ENCODE assay signal across 8 mouse cellular contexts in genomic region chr5:134668495-134668894, GRCm38 (mm10). TPM values are rescaled to one million over a fixed set of nuclear protein-coding genes. Genes with fewer than 3 reads are reported as not detected.
DNase-seq lines count a peak whose midpoint lies in the region; ATAC-seq lines count a peak whose summit lies in the region.

No protein-coding gene starts in this region.

- no peak overlapping the region for H3K9ac ChIP-seq in heart, embryonic 15.5 days
- H3K9ac ChIP-seq in intestine, embryonic 15.5 days, result no peak overlapping the region

- H3K4me1 ChIP-seq in heart, embryonic 15.5 days (replicated peaks), result no peaks in the 10 kb centered on the region
- H3K4me1 ChIP-seq in intestine, embryonic 15.5 days (replicated peaks), result no peaks in the 10 kb centered on the region

- intact Hi-C loops in heart, postnatal 25 days (cut with DNase I), result loop anchor here (2.0 kb wide), 1 partner anchor 36 kb away; no protein-coding TSS in a partner anchor

- no peak for DNase-seq in heart, postnatal 25 days (ENCODE audit: low spot score)
- DNase-seq in 3T3-L1 (ENCODE audit: low read depth, low spot score), result peak; percentile 49
- peak; percentile 78 for DNase-seq in WW6 (ENCODE audit: low read depth, low spot score)
- DNase-seq in lung, postnatal 4 days, result peak; percentile 61 to 64
- no peak for DNase-seq in Muller cell, postnatal 12 days (ENCODE audit: inconsistent ontology term)
- no peak for DNase-seq in gastrocnemius, postnatal 4 days (ENCODE audit: low spot score in 2 of 2)

- H3K4me2 ChIP-seq in heart, embryonic 15.5 days, result no peak overlapping the region
- H3K4me2 ChIP-seq in intestine, embryonic 15.5 days (replicated peaks), result no peak overlapping the region

- no peak overlapping the region for H3K27ac ChIP-seq in heart, embryonic 15.5 days
- no peak overlapping the region for H3K27ac ChIP-seq in intestine, embryonic 15.5 days

- 46% methylated on average over 8 of the region's 8 CpGs for WGBS in heart, embryonic 15.5 days
- 47% methylated on average over 8 of the region's 8 CpGs for WGBS in intestine, embryonic 15.5 days

- peaks cover 20% of the 10 kb centered on the region for H3K36me3 ChIP-seq in heart, embryonic 15.5 days
- 0 out of 2 replicates have a peak, but pooled peaks cover 8% of the 10 kb centered on the region for H3K36me3 ChIP-seq in intestine, embryonic 15.5 days

- no peaks in the 10 kb centered on the region for H3K27me3 ChIP-seq in heart, embryonic 15.5 days
- H3K27me3 ChIP-seq in intestine, embryonic 15.5 days (replicated peaks), result no peaks in the 10 kb centered on the region

- H3K9me3 ChIP-seq in heart, embryonic 15.5 days (replicated peaks), result no peaks in the 10 kb centered on the region
- H3K9me3 ChIP-seq in intestine, embryonic 15.5 days, result no peaks in the 10 kb centered on the region

- 0 out of 2 replicates have a peak, but pooled peaks have one; percentile 34 for ATAC-seq in heart, embryonic 15.5 days (replicated peaks; ENCODE audit: insufficient number of reproducible peaks, insufficient read depth, low FRiP score, low read depth)
- peak; percentile 36; the same call in 1 of the 2 replicates for ATAC-seq in intestine, embryonic 15.5 days

- no peak overlapping the region for H3K4me3 ChIP-seq in heart, embryonic 15.5 days
- no peak overlapping the region for H3K4me3 ChIP-seq in intestine, embryonic 15.5 days (replicated peaks)

RNA-seq across cellular contexts. Expression of gene Limk1, which starts 19.9 kb away (rescaled TPM):
- 3.3 and 5.4 TPM in 2 replicates for polyA plus RNA-seq in heart, embryonic 15.5 days (2015; fragmentation: Nextera tagmentation; extraction: Ambion mirVana)
- 1 to 10 TPM; 4.7 to 5.0 TPM for total RNA-seq in heart, postnatal 25 days (2021)
- 3.7 and 4.1 TPM in 2 replicates for polyA plus RNA-seq in intestine, embryonic 15.5 days (2015; fragmentation: Nextera tagmentation; extraction: Ambion mirVana)
- total RNA-seq in gastrocnemius, postnatal 4 days (2021), result 10 to 100 TPM; 15.2 to 18.6 TPM

RNA-seq across cellular contexts. Expression of gene Eif4h, which starts 29.2 kb away (rescaled TPM):
- polyA plus RNA-seq in heart, embryonic 15.5 days (2015; fragmentation: Nextera tagmentation; extraction: Ambion mirVana), result 273 and 345 TPM in 2 replicates
- total RNA-seq in heart, postnatal 25 days (2021), result 100 to 1,000 TPM; 135 to 146 TPM
- polyA plus RNA-seq in intestine, embryonic 15.5 days (2015; fragmentation: Nextera tagmentation; extraction: Ambion mirVana), result 382 and 397 TPM in 2 replicates
- 100 to 1,000 TPM; 208 to 209 TPM for total RNA-seq in gastrocnemius, postnatal 4 days (2021)

RNA-seq across cellular contexts. Expression of gene Lat2, which starts 53.7 kb away (rescaled TPM):
- 2.5 and 4.5 TPM in 2 replicates for polyA plus RNA-seq in heart, embryonic 15.5 days (2015; fragmentation: Nextera tagmentation; extraction: Ambion mirVana)
- total RNA-seq in heart, postnatal 25 days (2021), result 1 to 10 TPM; 1.7 to 2.0 TPM
- 2.0 and 2.8 TPM in 2 replicates for polyA plus RNA-seq in intestine, embryonic 15.5 days (2015; fragmentation: Nextera tagmentation; extraction: Ambion mirVana)
- 1 to 10 TPM; 4.5 to 6.3 TPM for total RNA-seq in gastrocnemius, postnatal 4 days (2021)

Comparison
In these comparisons a context has a peak if more than half of its experiments do, and no peak if none do; other contexts are left out.
1. DNase-seq: peak in 3T3-L1 (single experiment), WW6 (single experiment) and lung, postnatal 4 days (2 of 2); none in heart, postnatal 25 days (single experiment), Muller cell, postnatal 12 days (single experiment) and gastrocnemius, postnatal 4 days (0 of 2).